Mouse (Mus musculus) olfactory bulb, adult 2 months (tissue): Measurements from ENCODE around the gene Osbpl5. TPM values are rescaled to one million over a fixed set of nuclear protein-coding genes. Genes with fewer than 3 reads are reported as not detected.

ENCODE experiments used
- H3K27ac ChIP-seq: fragments of 200-500 bp; 2 replicates; pipeline ENCODE4 v1.5.1; 2012; ENCODE audit warnings: low read depth, low read length; ENCODE audit not compliant: insufficient read depth
- H3K4me1 ChIP-seq: fragments of 200-500 bp; 2 replicates; pipeline ENCODE4 v1.6.1; 2012; ENCODE audit warnings: low read length; ENCODE audit not compliant: control insufficient read depth, insufficient read depth
- H3K4me3 ChIP-seq: fragments of 200-500 bp; 2 replicates; pipeline ENCODE4 v1.5.1; 2012; ENCODE audit warnings: mild to moderate bottlenecking, low read depth, low read length, moderate library complexity; ENCODE audit not compliant: insufficient read depth
- CTCF ChIP-seq: fragments of 200-500 bp; IDR thresholded peaks from 2 replicates; pipeline ENCODE4 v1.5.1; 2012; ENCODE audit warnings: low read depth, mild to moderate bottlenecking, low read length, moderate library complexity; ENCODE audit not compliant: insufficient read depth
- POLR2A ChIP-seq: fragments of 200-500 bp; IDR thresholded peaks from 2 replicates; pipeline ENCODE4 v1.6.1; 2012; ENCODE audit warnings: mild to moderate bottlenecking, low read depth, low read length, moderate library complexity; ENCODE audit not compliant: insufficient read depth
- WGBS: fragments of 180-500 bp; shearing (Covaris S2); methylation state at CpG from one replicate; pipeline ENCODE4 v1.1.7; 2018; 5-methylcytosine and 5-hydroxymethylcytosine counted together
- polyA plus RNA-seq: library from polyadenylated mRNA; stranded (reverse); fragments of >200 nt; gene quantifications from 2 replicates; pipeline ENCODE4 v1.2.4, GENCODE M21; 2012; ENCODE audit warnings: low replicate concordance; ENCODE audit not compliant: missing spikeins, insufficient read depth, insufficient read length

The Osbpl5 gene
- polyA plus RNA-seq, 1 experiment, result not detected

- no peak overlapping the region for H3K27ac ChIP-seq
- H3K4me1 ChIP-seq, result peaks cover 19% of the 10 kb centered on the region
- WGBS, result 22% methylated on average over 6 of the region's 6 CpGs
Measured at GRCm38 (mm10) chr7:143783378-143783995, 26.7 kb upstream of the Osbpl5 start.

GRCm38 (mm10) chr7:143777375-143777774 is 20.6 kb upstream of the Osbpl5 start:
- no peak overlapping the region for H3K4me3 ChIP-seq
- WGBS, result 74% methylated on average over 2 of the region's 2 CpGs
- no peak overlapping the region for H3K27ac ChIP-seq
- no peak for TF ChIP-seq CTCF
- no peak for TF ChIP-seq POLR2A
- no peaks in the 10 kb centered on the region for H3K4me1 ChIP-seq

More at GRCm38 (mm10) chr7:143783378-143783995, 26.7 kb upstream of the Osbpl5 start:
- peak overlapping the region; percentile 57 for H3K4me3 ChIP-seq
- no peak for TF ChIP-seq POLR2A
- TF ChIP-seq CTCF, result no peak

- H3K4me1 ChIP-seq, result no peaks in the 10 kb centered on the region
- H3K4me3 ChIP-seq, result no peak overlapping the region
- no peak overlapping the region for H3K27ac ChIP-seq
- 41% methylated on average over 3 of the region's 3 CpGs for WGBS
- no peak for TF ChIP-seq POLR2A
- TF ChIP-seq CTCF, result no peak
Measured at GRCm38 (mm10) chr7:143776137-143776536, 19.4 kb upstream of the Osbpl5 start.

- no peak overlapping the region for H3K27ac ChIP-seq
- no peaks in the 10 kb centered on the region for H3K4me1 ChIP-seq
- H3K4me3 ChIP-seq, result no peak overlapping the region
- TF ChIP-seq POLR2A, result no peak
- no peak for TF ChIP-seq CTCF
- WGBS, result 59% methylated on average over 1 of the region's 1 CpGs
Measured at GRCm38 (mm10) chr7:143769461-143769860, 12.7 kb upstream of the Osbpl5 start.

GRCm38 (mm10) chr7:143768267-143768666 is 11.5 kb upstream of the Osbpl5 start:
- TF ChIP-seq POLR2A (no peak), CTCF (no peak)
- Histone ChIP-seq H3K4me3 (no peak overlapping the region), H3K27ac (no peak overlapping the region), H3K4me1 (no peaks in the 10 kb centered on the region)
- 82% methylated on average over 6 of the region's 6 CpGs for WGBS

- Histone ChIP-seq H3K4me3 (no peak within 1 kb of the TSS), H3K27ac (no peak within 1 kb of the TSS), H3K4me1 (no peaks in the 10 kb centered on the region)
- TF ChIP-seq POLR2A (no peak), CTCF (no peak)
- 63% methylated on average over 6 of the region's 6 CpGs for WGBS
Measured at GRCm38 (mm10) chr7:143766893-143767292, 10.1 kb upstream of the Osbpl5 start, which contains the start of gene Mrgprg. Gene Mrgprg, minus strand, starts transcription at chr7:143766993.

- 72% methylated on average over 19 of the region's 19 CpGs for WGBS
- H3K27ac ChIP-seq, result no peak overlapping the region
- TF ChIP-seq CTCF, result no peak
- TF ChIP-seq POLR2A, result no peak
- no peaks in the 10 kb centered on the region for H3K4me1 ChIP-seq
- no peak overlapping the region for H3K4me3 ChIP-seq
Measured at GRCm38 (mm10) chr7:143764876-143765530, 8.2 kb upstream of the Osbpl5 start.

- no peak overlapping the region for H3K4me3 ChIP-seq
- TF ChIP-seq CTCF, result no peak
- TF ChIP-seq POLR2A, result no peak
- 11% methylated on average over 3 of the region's 3 CpGs for WGBS
Measured at GRCm38 (mm10) chr7:143763794-143764193, 7.0 kb upstream of the Osbpl5 start.

GRCm38 (mm10) chr7:143758956-143759355 is 2.2 kb upstream of the Osbpl5 start:
- WGBS, result 67% methylated on average over 3 of the region's 3 CpGs
- Histone ChIP-seq H3K4me1 (peaks cover 10% of the 10 kb centered on the region), H3K4me3 (no peak overlapping the region), H3K27ac (no peak overlapping the region)
- TF ChIP-seq POLR2A, result no peak
- TF ChIP-seq CTCF, result no peak

More at GRCm38 (mm10) chr7:143763794-143764193, 7.0 kb upstream of the Osbpl5 start:
- Histone ChIP-seq H3K27ac (no peak overlapping the region), H3K4me1 (no peaks in the 10 kb centered on the region)

- H3K4me3 ChIP-seq, result no peak overlapping the region
- H3K27ac ChIP-seq, result no peak overlapping the region
- 62% methylated on average over 3 of the region's 3 CpGs for WGBS
- TF ChIP-seq POLR2A, result no peak
- no peak for TF ChIP-seq CTCF
- peaks cover 10% of the 10 kb centered on the region for H3K4me1 ChIP-seq
Measured at GRCm38 (mm10) chr7:143757696-143758095, 911 bp upstream of the Osbpl5 start.
